Comparison of ENCODE assay signal across 31 mouse cellular contexts in genomic region chr5:96417121-96417520, GRCm38 (mm10). TPM values are rescaled to one million over a fixed set of nuclear protein-coding genes. Genes with fewer than 3 reads are reported as not detected.
DNase-seq lines count a peak whose midpoint lies in the region; ATAC-seq lines count a peak whose summit lies in the region.
"Had no signal": no experiment of that assay in that cellular context is flagged by ENCODE, and none has a peak within 500 bp of the region (broad histone marks: within the 10 kb centered on the region; RNA-seq: fewer than 3 reads in every experiment).

No protein-coding gene starts in this region.

- no peak overlapping the region for H3K4me2 ChIP-seq in forebrain, embryonic 16.5 days (ENCODE audit: low read length)
- H3K4me2 ChIP-seq in forebrain, embryonic 13.5 days = no peak overlapping the region
- H3K4me2 ChIP-seq in kidney, embryonic 15.5 days = no peak overlapping the region
- H3K4me2 ChIP-seq: embryonic facial prominence, embryonic 12.5 days; embryonic facial prominence, embryonic 15.5 days; forebrain, embryonic 15.5 days; heart, embryonic 13.5 days; hindbrain, embryonic 12.5 days; hindbrain, embryonic 15.5 days had no signal

- H3K36me3 ChIP-seq in forebrain, embryonic 16.5 days (ENCODE audit: control insufficient read depth, insufficient read depth) = no peaks in the 10 kb centered on the region
- H3K36me3 ChIP-seq in forebrain, embryonic 13.5 days (ENCODE audit: poor library complexity, severe bottlenecking) = no peaks in the 10 kb centered on the region
- H3K36me3 ChIP-seq in kidney, embryonic 15.5 days = no peaks in the 10 kb centered on the region
- H3K36me3 ChIP-seq: embryonic facial prominence, embryonic 12.5 days; embryonic facial prominence, embryonic 15.5 days; forebrain, embryonic 15.5 days; G1E; heart, embryonic 10.5 days; heart, embryonic 13.5 days; hindbrain, embryonic 12.5 days; hindbrain, embryonic 15.5 days had no signal

- 50% methylated on average over 4 of the region's 4 CpGs for WGBS in forebrain, embryonic 16.5 days
- 81% methylated on average over 4 of the region's 4 CpGs for WGBS in forebrain, embryonic 13.5 days
- 84% methylated on average over 4 of the region's 4 CpGs for WGBS in kidney, embryonic 15.5 days

- no peaks in the 10 kb centered on the region for H3K27me3 ChIP-seq in forebrain, embryonic 16.5 days (replicated peaks; ENCODE audit: control insufficient read depth, insufficient read depth, low read length)
- no peaks in the 10 kb centered on the region for H3K27me3 ChIP-seq in forebrain, embryonic 13.5 days
- no peaks in the 10 kb centered on the region for H3K27me3 ChIP-seq in kidney, embryonic 15.5 days
- H3K27me3 ChIP-seq: CH12.LX; embryonic facial prominence, embryonic 12.5 days; embryonic facial prominence, embryonic 15.5 days; forebrain, embryonic 15.5 days; heart, embryonic 13.5 days; hindbrain, embryonic 12.5 days; hindbrain, embryonic 15.5 days; Patski had no signal

- H3K4me1 ChIP-seq in forebrain, embryonic 16.5 days (replicated peaks; ENCODE audit: control insufficient read depth, insufficient read depth, low read length) = peaks cover 10% of the 10 kb centered on the region
- peaks cover 12% of the 10 kb centered on the region; the same call in 1 of the 2 replicates for H3K4me1 ChIP-seq in forebrain, embryonic 13.5 days
- H3K4me1 ChIP-seq in kidney, embryonic 15.5 days = peaks cover 38% of the 10 kb centered on the region
- H3K4me1 ChIP-seq: hindbrain, embryonic 15.5 days had no signal

- ATAC-seq in forebrain, embryonic 16.5 days = 0 out of 2 replicates have a peak, but pooled peaks have one; percentile 41
- no peak for ATAC-seq in forebrain, embryonic 13.5 days
- no peak for ATAC-seq in kidney, embryonic 15.5 days (replicated peaks; ENCODE audit: low FRiP score)
- ATAC-seq: forebrain, embryonic 15.5 days; intestine, postnatal 0 days; Patski had no signal

- DNase-seq in kidney, postnatal 36 days = no peak
- DNase-seq in brain, adult 2 months (ENCODE audit: low read depth, low spot score) = peak; percentile 59
- peak; percentile 48 for DNase-seq in telencephalon, adult 2 months (ENCODE audit: low read depth, low spot score)
- no peak for DNase-seq in heart, postnatal 36 days
- DNase-seq: adrenal gland, postnatal 10 days; adrenal gland, postnatal 36 days; B cell, adult 2 months; cerebellum, adult 18-20 months; cerebellum, adult 9-10 months; cerebellum, postnatal 14 days; gastrocnemius, postnatal 10 days; gastrocnemius, postnatal 36 days; heart, adult 2 months; heart, postnatal 14 days had no signal

- H3K4me3 ChIP-seq in forebrain, embryonic 16.5 days (replicated peaks; ENCODE audit: low read length) = no peak overlapping the region
- H3K4me3 ChIP-seq in forebrain, embryonic 13.5 days = no peak overlapping the region
- no peak overlapping the region for H3K4me3 ChIP-seq in kidney, embryonic 15.5 days (replicated peaks)
- H3K4me3 ChIP-seq: embryonic facial prominence, embryonic 12.5 days; embryonic facial prominence, embryonic 15.5 days; forebrain, embryonic 15.5 days; heart, adult 2 months; heart, embryonic 10.5 days; heart, embryonic 13.5 days; hindbrain, embryonic 12.5 days; hindbrain, embryonic 15.5 days had no signal

- H3K9ac ChIP-seq in forebrain, embryonic 16.5 days (replicated peaks; ENCODE audit: low read depth, low read length) = no peak overlapping the region
- no peak overlapping the region for H3K9ac ChIP-seq in forebrain, embryonic 13.5 days
- H3K9ac ChIP-seq in kidney, embryonic 15.5 days = no peak overlapping the region
- H3K9ac ChIP-seq: embryonic facial prominence, embryonic 12.5 days; embryonic facial prominence, embryonic 15.5 days; forebrain, embryonic 15.5 days; heart, embryonic 13.5 days; hindbrain, embryonic 12.5 days; hindbrain, embryonic 15.5 days had no signal

- intact Hi-C loops in heart, postnatal 36 days (cut with DNase I) = no loop called here

- no peak overlapping the region; the same call in 1 of the 2 replicates for H3K27ac ChIP-seq in forebrain, embryonic 16.5 days (ENCODE audit: low read length)
- H3K27ac ChIP-seq in forebrain, embryonic 13.5 days = no peak overlapping the region
- H3K27ac ChIP-seq in kidney, embryonic 15.5 days = peak overlapping the region; percentile 62; the same call in 1 of the 2 replicates
- H3K27ac ChIP-seq: embryonic facial prominence, embryonic 12.5 days; embryonic facial prominence, embryonic 15.5 days; forebrain, embryonic 15.5 days; heart, adult 2 months; heart, embryonic 10.5 days; heart, embryonic 13.5 days; hindbrain, embryonic 12.5 days; hindbrain, embryonic 15.5 days had no signal

- H3K9me3 ChIP-seq in forebrain, embryonic 16.5 days (ENCODE audit: control insufficient read depth, low read length) = no peaks in the 10 kb centered on the region
- H3K9me3 ChIP-seq in forebrain, embryonic 13.5 days (replicated peaks) = no peaks in the 10 kb centered on the region
- no peaks in the 10 kb centered on the region for H3K9me3 ChIP-seq in kidney, embryonic 15.5 days (replicated peaks)
- H3K9me3 ChIP-seq: embryonic facial prominence, embryonic 12.5 days; embryonic facial prominence, embryonic 15.5 days; forebrain, embryonic 15.5 days; G1E; heart, embryonic 10.5 days; heart, embryonic 13.5 days; hindbrain, embryonic 12.5 days; hindbrain, embryonic 15.5 days had no signal

RNA-seq across cellular contexts. Expression of gene Fras1, which starts 43.4 kb away (rescaled TPM):
- 2.8 and 3.4 TPM in 2 replicates for polyA plus RNA-seq in forebrain, embryonic 16.5 days (2015; fragmentation: Nextera tagmentation; extraction: Ambion mirVana)
- polyA plus RNA-seq in forebrain, embryonic 13.5 days (2015; fragmentation: Nextera tagmentation; extraction: Ambion mirVana) = 6.3 and 7.4 TPM in 2 replicates
- 35.3 and 36.4 TPM in 2 replicates for polyA plus RNA-seq in kidney, embryonic 15.5 days (2015; fragmentation: Nextera tagmentation; extraction: Ambion mirVana)
- total RNA-seq in heart, postnatal 36 days (2021) = 1 to 10 TPM; 1.3 to 1.5 TPM
- total RNA-seq: common myeloid progenitor, adult 5-6 weeks; granulocyte monocyte progenitor cell, adult 5-6 weeks; hematopoietic stem cell, adult 5-6 weeks had no signal

Comparison
In these comparisons a context has a peak if more than half of its experiments do, and no peak if none do; other contexts are left out.
1. DNase-seq: peak in brain, adult 2 months (single experiment) and telencephalon, adult 2 months (single experiment); none in kidney, postnatal 36 days (0 of 2) and heart, postnatal 36 days (0 of 2).